Mouse (Mus musculus) lung, postnatal 0 days (tissue): Measurements from ENCODE around the gene Avl9. TPM values are rescaled to one million over a fixed set of nuclear protein-coding genes. Genes with fewer than 3 reads are reported as not detected.
A peak's percentile ranks its signal among the peaks of the same experiment; 100 is the strongest.

Experiments used
- ATAC-seq: fragments of 200-750 bp; cut with Nextera tagmentation; 2 replicates; pipeline ENCODE4 v1.8.0; 2017; ENCODE audit warnings: moderate library complexity
- DNase-seq: peaks from one replicate; pipeline ENCODE4 v3.0.0-alpha.2; 2016; ENCODE audit warnings: low spot score
- H3K27ac ChIP-seq: fragments of 300-500 bp; sonication (generic); 2 replicates; pipeline ENCODE4 v1.5.1; 2014; ENCODE audit warnings: antibody characterized with exemption, mild to moderate bottlenecking, low read length, mixed read lengths
- H3K27me3 ChIP-seq: fragments of 300-500 bp; sonication (generic); replicated peaks from 2 replicates; pipeline ENCODE4 v1.6.1; 2014; ENCODE audit warnings: low read length, mixed read lengths; ENCODE audit not compliant: insufficient read depth
- H3K36me3 ChIP-seq: fragments of 300-500 bp; sonication (generic); 2 replicates; pipeline ENCODE4 v1.6.1; 2014; ENCODE audit warnings: low read length, mixed read lengths; ENCODE audit not compliant: insufficient read depth
- H3K4me1 ChIP-seq: fragments of 300-500 bp; sonication (generic); 2 replicates; pipeline ENCODE4 v1.6.1; 2014; ENCODE audit warnings: antibody characterized with exemption, low read depth, low read length, mixed read lengths; ENCODE audit not compliant: insufficient read depth
- H3K4me2 ChIP-seq: fragments of 300-500 bp; sonication (generic); replicated peaks from 2 replicates; pipeline ENCODE4 v1.6.1; 2014; ENCODE audit warnings: low read depth, mild to moderate bottlenecking, low read length, moderate library complexity, mixed read lengths
- H3K4me3 ChIP-seq: fragments of 300-500 bp; sonication (generic); 2 replicates; pipeline ENCODE4 v1.5.1; 2014; ENCODE audit warnings: low read depth, low read length
- H3K9ac ChIP-seq: fragments of 300-500 bp; sonication (generic); replicated peaks from 2 replicates; pipeline ENCODE4 v1.6.1; 2014; ENCODE audit warnings: low read depth, mild to moderate bottlenecking
- H3K9me3 ChIP-seq: fragments of 300-500 bp; sonication (generic); 2 replicates; pipeline ENCODE4 v1.6.1; 2016; ENCODE audit warnings: low read length, mixed read lengths
- CTCF ChIP-seq: IDR thresholded peaks from 2 replicates; pipeline ENCODE4 v1.5.1; 2016; ENCODE audit warnings: antibody characterized with exemption, mild to moderate bottlenecking
- EP300 ChIP-seq: IDR thresholded peaks from 2 replicates; pipeline ENCODE4 v1.6.1; 2016; ENCODE audit warnings: antibody characterized with exemption, mild to moderate bottlenecking, control low read depth
- WGBS: fragments of 180-500 bp; shearing (Covaris S2); extraction: QIAGEN DNeasy Blood & Tissue Kit; methylation state at CpG from one replicate; pipeline ENCODE4 v1.1.7; 2014; 5-methylcytosine and 5-hydroxymethylcytosine counted together
- polyA plus RNA-seq: library from polyadenylated mRNA; unstranded; fragments of >200 nt; fragmentation: Nextera tagmentation; extraction: Ambion mirVana; gene quantifications from 2 replicates; pipeline ENCODE4 v1.2.1, GENCODE M21; 2015

Gene Avl9
- 9.6 and 10.2 TPM in 2 replicates for polyA plus RNA-seq

GRCm38 (mm10) chr6:56714574-56715269 lies at the start of gene Avl9:
Avl9 (plus strand) TSS chr6:56714899.
- peak within 1 kb of the TSS; percentile 72 for H3K4me2 ChIP-seq

GRCm38 (mm10) chr6:56688238-56688637 lies 26.5 kb upstream of the Avl9 start:
- Histone ChIP-seq H3K27ac (no peak overlapping the region), H3K9ac (no peak overlapping the region), H3K4me1 (no peaks in the 10 kb centered on the region), H3K27me3 (no peaks in the 10 kb centered on the region), H3K36me3 (no peaks in the 10 kb centered on the region), H3K9me3 (no peaks in the 10 kb centered on the region), H3K4me3 (no peak overlapping the region), H3K4me2 (no peak overlapping the region)
- TF ChIP-seq CTCF: no peak
- no peak for TF ChIP-seq EP300
- DNase-seq (no peak), ATAC-seq (no peak)
- 93% methylated on average over 3 of the region's 3 CpGs for WGBS

More at GRCm38 (mm10) chr6:56714574-56715269, at the start of gene Avl9:
- DNase-seq (peak; percentile 98), ATAC-seq (peak; percentile 98)
- Histone ChIP-seq H3K27me3 (no peaks in the 10 kb centered on the region), H3K27ac (peak within 1 kb of the TSS; percentile 94), H3K4me1 (no peaks in the 10 kb centered on the region), H3K9ac (peak within 1 kb of the TSS; percentile 78), H3K9me3 (no peaks in the 10 kb centered on the region), H3K4me3 (peak within 1 kb of the TSS; percentile 90), H3K36me3 (no peaks in the 10 kb centered on the region)
- TF ChIP-seq EP300 (no peak), CTCF (peak; percentile 80)
- WGBS: under 1% methylated on average over 54 of the region's 64 CpGs

GRCm38 (mm10) chr6:56691205-56691604 lies 23.5 kb upstream of the Avl9 start:
- H3K27me3 ChIP-seq: no peaks in the 10 kb centered on the region
- H3K36me3 ChIP-seq: no peaks in the 10 kb centered on the region
- no peaks in the 10 kb centered on the region for H3K4me1 ChIP-seq
- H3K27ac ChIP-seq: no peak overlapping the region
- 2% methylated on average over 2 of the region's 2 CpGs for WGBS
- ATAC-seq: peak; percentile 55
- H3K9me3 ChIP-seq: no peaks in the 10 kb centered on the region
- H3K9ac ChIP-seq: no peak overlapping the region
- H3K4me3 ChIP-seq: no peak overlapping the region
- TF ChIP-seq EP300 (no peak), CTCF (peak; percentile 85)
- DNase-seq: peak; percentile 88
- H3K4me2 ChIP-seq: no peak overlapping the region

GRCm38 (mm10) chr6:56692445-56692844 lies 22.3 kb upstream of the Avl9 start:
- Histone ChIP-seq H3K4me2 (no peak overlapping the region), H3K4me3 (no peak overlapping the region), H3K27ac (no peak overlapping the region), H3K9ac (no peak overlapping the region), H3K36me3 (no peaks in the 10 kb centered on the region), H3K9me3 (no peaks in the 10 kb centered on the region), H3K27me3 (no peaks in the 10 kb centered on the region), H3K4me1 (no peaks in the 10 kb centered on the region)
- DNase-seq (no peak), ATAC-seq (no peak)
- TF ChIP-seq CTCF (no peak), EP300 (no peak)
- 68% methylated on average over 4 of the region's 4 CpGs for WGBS

- Histone ChIP-seq H3K4me3 (peak within 1 kb of the TSS; percentile 75), H3K36me3 (no peaks in the 10 kb centered on the region), H3K9me3 (no peaks in the 10 kb centered on the region), H3K27me3 (no peaks in the 10 kb centered on the region), H3K4me1 (peaks cover 3% of the 10 kb centered on the region; the same call in 1 of the 2 replicates), H3K9ac (peak within 1 kb of the TSS; percentile 65), H3K4me2 (peak within 1 kb of the TSS; percentile 78), H3K27ac (no peak within 1 kb of the TSS)
- ATAC-seq (peak; percentile 91), DNase-seq (peak; percentile 91)
- WGBS: under 1% methylated on average over 46 of the region's 46 CpGs
- TF ChIP-seq CTCF (peak; percentile 24), EP300 (no peak)
Measured at GRCm38 (mm10) chr6:56703931-56704900, 10.5 kb upstream of the Avl9 start, which contains the start of gene Lsm5. Lsm5 (minus strand) TSS chr6:56704710.

GRCm38 (mm10) chr6:56714186-56714573 lies 519 bp upstream of the Avl9 start:
- Histone ChIP-seq H3K27ac (peak overlapping the region; percentile 94; the same call in 1 of the 2 replicates), H3K4me3 (peak overlapping the region; percentile 90), H3K4me2 (peak overlapping the region; percentile 72), H3K9me3 (no peaks in the 10 kb centered on the region), H3K36me3 (no peaks in the 10 kb centered on the region), H3K9ac (no peak overlapping the region), H3K27me3 (no peaks in the 10 kb centered on the region), H3K4me1 (no peaks in the 10 kb centered on the region)
- 40% methylated on average over 7 of the region's 7 CpGs for WGBS
- TF ChIP-seq CTCF (no peak), EP300 (no peak)
- no peak for DNase-seq
- no peak for ATAC-seq
